Mouse (Mus musculus): ENCODE measurements around the gene Gm28036. TPM values are rescaled to one million over a fixed set of nuclear protein-coding genes. Genes with fewer than 3 reads are reported as not detected.

The Gm28036 gene
- polyA plus RNA-seq, 2 experiments, result 10.9 to 14.4 TPM

DNA sequence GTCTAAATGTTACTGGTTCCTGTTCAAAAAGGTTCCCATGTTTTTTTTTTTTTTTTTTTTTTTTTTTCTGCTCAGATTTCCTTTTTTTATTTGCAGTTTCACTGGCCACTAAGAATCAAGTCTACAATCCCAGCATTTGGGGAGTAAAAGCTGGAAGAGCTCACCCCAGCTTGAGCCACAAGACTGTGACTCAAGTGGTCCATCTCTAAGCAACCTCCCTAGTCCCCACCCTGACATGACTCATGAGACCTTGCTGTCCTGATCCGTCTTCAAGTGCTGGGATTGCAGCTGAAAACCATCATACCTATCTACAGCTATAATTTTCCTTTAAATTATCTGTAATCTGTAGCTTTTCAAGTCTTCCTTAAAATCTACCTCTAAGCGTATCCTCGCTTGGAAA is 42.4 kb downstream of the Gm28036 start:
- WGBS, result 90% methylated on average over 3 of the region's 3 CpGs
- no peak overlapping the region for H3K27ac ChIP-seq (replicated peaks; ENCODE audit: low read depth, low read length)
- no peaks in the 10 kb centered on the region for H3K4me1 ChIP-seq (ENCODE audit: control insufficient read depth, insufficient read depth, low read length)
- no peak for DNase-seq (ENCODE audit: low spot score)
- H3K9ac ChIP-seq (ENCODE audit: low read depth, low read length, severe bottlenecking), result no peak overlapping the region
- H3K36me3 ChIP-seq (ENCODE audit: control insufficient read depth, insufficient read depth, low read length), result peaks cover 7% of the 10 kb centered on the region
- ATAC-seq (ENCODE audit: low FRiP score, low read depth), result no peak
- H3K9me3 ChIP-seq (ENCODE audit: control insufficient read depth, low read length), result no peaks in the 10 kb centered on the region
- no peak overlapping the region for H3K4me3 ChIP-seq (replicated peaks; ENCODE audit: low read length)
- TF ChIP-seq POLR2A (IDR thresholded peaks at IDR 0.05; ENCODE audit: borderline replicate concordance, extremely low read depth, insufficient read depth, insufficient read length), result no peak
- H3K4me2 ChIP-seq (replicated peaks; ENCODE audit: low read depth, low read length, severe bottlenecking), result no peak overlapping the region
- no peaks in the 10 kb centered on the region for H3K27me3 ChIP-seq (ENCODE audit: control insufficient read depth, insufficient read depth, low read length)

DNA sequence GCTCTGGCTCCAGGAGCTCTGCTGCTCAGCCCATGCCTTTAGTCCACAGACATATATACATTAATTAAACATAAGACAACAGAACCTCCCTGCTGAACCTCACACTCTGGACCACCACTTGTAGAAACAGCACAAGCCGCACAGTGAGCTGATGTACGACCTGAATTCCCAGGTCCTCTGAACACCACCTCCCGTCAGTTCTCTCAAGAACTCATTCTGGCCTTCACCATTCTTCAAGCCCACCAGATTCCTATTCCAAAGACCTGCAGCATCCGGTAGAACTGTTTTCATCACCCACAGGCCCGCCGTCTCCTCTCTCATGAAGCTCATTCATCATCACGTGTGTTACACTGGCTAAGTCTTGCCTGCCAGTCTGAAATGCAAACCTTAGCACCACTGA is 46.5 kb downstream of the Gm28036 start:
- no peak overlapping the region for H3K4me3 ChIP-seq (replicated peaks; ENCODE audit: low read length)
- no peak overlapping the region for H3K27ac ChIP-seq (replicated peaks; ENCODE audit: low read depth, low read length)
- no peaks in the 10 kb centered on the region for H3K27me3 ChIP-seq (ENCODE audit: control insufficient read depth, insufficient read depth, low read length)
- DNase-seq (ENCODE audit: low spot score) (no peak), ATAC-seq (ENCODE audit: low FRiP score, low read depth) (no peak)
- H3K4me1 ChIP-seq (ENCODE audit: control insufficient read depth, insufficient read depth, low read length), result no peaks in the 10 kb centered on the region
- TF ChIP-seq POLR2A (IDR thresholded peaks at IDR 0.05; ENCODE audit: borderline replicate concordance, extremely low read depth, insufficient read depth, insufficient read length), result no peak
- no peak overlapping the region for H3K9ac ChIP-seq (ENCODE audit: low read depth, low read length, severe bottlenecking)
- H3K4me2 ChIP-seq (replicated peaks; ENCODE audit: low read depth, low read length, severe bottlenecking), result no peak overlapping the region
- peaks cover 42% of the 10 kb centered on the region for H3K36me3 ChIP-seq (ENCODE audit: control insufficient read depth, insufficient read depth, low read length)
- H3K9me3 ChIP-seq (ENCODE audit: control insufficient read depth, low read length), result no peaks in the 10 kb centered on the region
- WGBS, result 85% methylated on average over 7 of the region's 7 CpGs

DNA sequence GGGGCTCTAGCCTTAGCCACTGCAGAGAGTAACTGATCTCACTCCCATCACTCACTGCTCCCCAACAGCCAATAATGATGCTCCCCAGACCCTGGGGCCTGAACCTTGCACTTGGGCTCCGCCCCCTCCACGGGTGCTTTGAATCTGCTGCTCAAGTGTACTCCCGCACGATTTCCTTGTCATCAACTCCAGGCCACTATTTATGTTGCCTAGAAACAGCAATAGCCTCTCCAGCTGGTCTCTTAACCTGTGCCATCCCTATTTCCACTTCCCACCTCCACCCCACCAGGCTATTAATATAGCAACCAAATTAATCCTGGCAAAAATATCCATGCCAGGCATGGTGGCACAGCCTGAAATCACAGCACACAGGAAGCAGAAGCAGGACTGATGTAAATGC is 47.2 kb downstream of the Gm28036 start:
- Histone ChIP-seq H3K9me3 (ENCODE audit: control insufficient read depth, low read length) (no peaks in the 10 kb centered on the region), H3K36me3 (ENCODE audit: control insufficient read depth, insufficient read depth, low read length) (peaks cover 48% of the 10 kb centered on the region), H3K27me3 (ENCODE audit: control insufficient read depth, insufficient read depth, low read length) (no peaks in the 10 kb centered on the region), H3K4me3 (replicated peaks; ENCODE audit: low read length) (no peak overlapping the region), H3K9ac (ENCODE audit: low read depth, low read length, severe bottlenecking) (no peak overlapping the region), H3K4me1 (ENCODE audit: control insufficient read depth, insufficient read depth, low read length) (no peaks in the 10 kb centered on the region), H3K27ac (replicated peaks; ENCODE audit: low read depth, low read length) (no peak overlapping the region), H3K4me2 (replicated peaks; ENCODE audit: low read depth, low read length, severe bottlenecking) (no peak overlapping the region)
- no peak for DNase-seq (ENCODE audit: low spot score)
- ATAC-seq (ENCODE audit: low FRiP score, low read depth), result no peak
- TF ChIP-seq POLR2A (IDR thresholded peaks at IDR 0.05; ENCODE audit: borderline replicate concordance, extremely low read depth, insufficient read depth, insufficient read length), result no peak
- WGBS, result 38% methylated on average over 4 of the region's 4 CpGs

DNA sequence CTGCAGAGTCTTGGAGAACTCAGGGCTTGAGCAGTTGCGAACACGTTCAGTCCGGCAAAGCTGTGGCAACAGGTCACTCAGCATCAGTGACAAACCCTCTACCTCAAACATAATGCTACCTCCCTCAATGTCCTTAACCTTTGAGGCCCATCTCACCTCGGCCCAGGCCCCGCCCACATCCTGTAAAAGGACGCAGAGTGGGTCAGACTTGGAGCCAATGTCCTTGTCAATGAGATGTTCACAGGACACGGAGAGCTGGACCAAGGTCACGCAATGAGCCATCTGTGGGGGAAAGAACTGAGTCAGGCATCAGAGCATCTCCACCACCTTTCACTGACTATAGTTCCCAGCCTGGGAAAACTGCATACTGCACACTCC is 47.7 kb downstream of the Gm28036 start:
- 88% methylated on average over 8 of the region's 8 CpGs for WGBS
- no peaks in the 10 kb centered on the region for H3K9me3 ChIP-seq (ENCODE audit: control insufficient read depth, low read length)

DNA sequence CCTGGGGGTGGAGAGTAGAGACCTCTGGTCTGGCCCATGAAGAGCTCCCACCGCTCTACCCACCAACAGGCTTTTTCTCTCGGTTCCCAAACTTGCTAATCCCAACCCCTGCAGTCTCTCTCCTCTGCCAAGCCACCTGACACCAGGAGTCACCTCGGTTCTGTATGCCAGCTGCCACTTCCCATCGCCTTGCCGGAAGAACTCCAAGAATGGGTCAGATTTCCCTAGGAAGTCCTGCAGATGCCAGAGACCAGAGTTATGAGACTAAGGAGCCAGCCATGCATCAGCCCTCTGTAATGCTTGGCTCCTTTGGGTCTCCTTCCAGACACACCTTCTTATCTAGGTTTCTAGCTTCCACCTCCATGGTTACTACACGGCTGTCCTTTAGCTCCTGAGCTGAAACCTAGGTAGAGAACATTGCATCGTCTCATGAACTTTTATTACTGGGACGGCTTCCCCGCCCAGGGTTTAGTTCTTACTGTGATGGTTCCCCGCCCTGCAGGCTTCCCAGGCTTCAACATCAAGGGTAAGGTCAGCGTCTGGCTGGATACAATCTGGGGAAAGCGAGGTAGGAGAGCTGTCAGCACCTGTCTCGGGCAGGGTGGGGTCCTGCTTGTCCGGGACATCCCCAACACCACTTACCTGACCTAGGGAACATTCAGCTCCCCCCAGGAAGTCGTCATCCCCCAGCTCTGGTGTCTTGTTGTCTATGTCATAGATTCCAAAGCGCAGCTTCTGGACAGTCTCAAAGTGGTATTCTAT is 48.3 kb downstream of the Gm28036 start:
- no peak overlapping the region for H3K4me3 ChIP-seq (replicated peaks; ENCODE audit: low read length)
- ATAC-seq (ENCODE audit: low FRiP score, low read depth) (no peak), DNase-seq (ENCODE audit: low spot score) (no peak)
- H3K9ac ChIP-seq (ENCODE audit: low read depth, low read length, severe bottlenecking), result no peak overlapping the region
- H3K9me3 ChIP-seq (ENCODE audit: control insufficient read depth, low read length), result no peaks in the 10 kb centered on the region
- no peaks in the 10 kb centered on the region for H3K27me3 ChIP-seq (ENCODE audit: control insufficient read depth, insufficient read depth, low read length)
- no peak overlapping the region for H3K4me2 ChIP-seq (replicated peaks; ENCODE audit: low read depth, low read length, severe bottlenecking)
- no peak overlapping the region for H3K27ac ChIP-seq (replicated peaks; ENCODE audit: low read depth, low read length)
- H3K36me3 ChIP-seq (ENCODE audit: control insufficient read depth, insufficient read depth, low read length), result peaks cover 59% of the 10 kb centered on the region
- no peak for TF ChIP-seq POLR2A (IDR thresholded peaks at IDR 0.05; ENCODE audit: borderline replicate concordance, extremely low read depth, insufficient read depth, insufficient read length)
- H3K4me1 ChIP-seq (ENCODE audit: control insufficient read depth, insufficient read depth, low read length), result no peaks in the 10 kb centered on the region
- WGBS, result 89% methylated on average over 16 of the region's 16 CpGs

More for the DNA sequence above, 47.7 kb downstream of the Gm28036 start:
- Histone ChIP-seq H3K4me3 (replicated peaks; ENCODE audit: low read length) (no peak overlapping the region), H3K4me2 (replicated peaks; ENCODE audit: low read depth, low read length, severe bottlenecking) (no peak overlapping the region), H3K36me3 (ENCODE audit: control insufficient read depth, insufficient read depth, low read length) (peaks cover 53% of the 10 kb centered on the region), H3K4me1 (ENCODE audit: control insufficient read depth, insufficient read depth, low read length) (no peaks in the 10 kb centered on the region), H3K27ac (replicated peaks; ENCODE audit: low read depth, low read length) (no peak overlapping the region), H3K9ac (ENCODE audit: low read depth, low read length, severe bottlenecking) (no peak overlapping the region), H3K27me3 (ENCODE audit: control insufficient read depth, insufficient read depth, low read length) (no peaks in the 10 kb centered on the region)
- no peak for TF ChIP-seq POLR2A (IDR thresholded peaks at IDR 0.05; ENCODE audit: borderline replicate concordance, extremely low read depth, insufficient read depth, insufficient read length)
- DNase-seq (ENCODE audit: low spot score), result no peak
- no peak for ATAC-seq (ENCODE audit: low FRiP score, low read depth)
